Mouse (Mus musculus): Measurements from ENCODE around the gene Sbk2.

The Sbk2 gene

GRCm38 (mm10) chr7:4953815-4954445 lies 10.3 kb downstream of the Sbk2 start:
- DNase-seq (ENCODE audit: low spot score in 2 of 2): no peak

GRCm38 (mm10) chr7:4950561-4951342 lies 13.5 kb downstream of the Sbk2 start:
- no peak for DNase-seq (ENCODE audit: low spot score in 2 of 2)

GRCm38 (mm10) chr7:4948386-4948785 lies 15.8 kb downstream of the Sbk2 start:
- DNase-seq (ENCODE audit: low spot score in 2 of 2): peak; percentile 33 to 49

- no peak for DNase-seq (ENCODE audit: low spot score in 2 of 2)
These were observed 16.4 kb downstream of the Sbk2 start for GRCm38 (mm10) chr7:4947855-4948254.

- peak; percentile 97 to 98 for DNase-seq (ENCODE audit: low spot score in 2 of 2)
These were observed 20.9 kb downstream of the Sbk2 start for GRCm38 (mm10) chr7:4943223-4943815.

GRCm38 (mm10) chr7:4942673-4943072 lies 21.5 kb downstream of the Sbk2 start:
- no peak for DNase-seq (ENCODE audit: low spot score in 2 of 2)

- DNase-seq (ENCODE audit: low spot score in 2 of 2): peak; percentile 85 to 89
These were observed 24.1 kb downstream of the Sbk2 start for GRCm38 (mm10) chr7:4940068-4940479.

GRCm38 (mm10) chr7:4938456-4938855 lies 25.8 kb downstream of the Sbk2 start:
- DNase-seq (ENCODE audit: low spot score in 2 of 2): peak; percentile 64 to 80

GRCm38 (mm10) chr7:4937392-4937791 lies 26.8 kb downstream of the Sbk2 start:
- DNase-seq (ENCODE audit: low spot score in 2 of 2): no peak

- DNase-seq (ENCODE audit: low spot score in 2 of 2): no peak
These were observed 27.4 kb downstream of the Sbk2 start for GRCm38 (mm10) chr7:4936832-4937231.

GRCm38 (mm10) chr7:4934160-4934914 lies 29.9 kb downstream of the Sbk2 start:
- no peak for DNase-seq (ENCODE audit: low spot score in 2 of 2)

GRCm38 (mm10) chr7:4933103-4933502 lies 31.1 kb downstream of the Sbk2 start:
- DNase-seq (ENCODE audit: low spot score in 2 of 2): no peak

- no peak for DNase-seq (ENCODE audit: low spot score in 2 of 2)
These were observed 35.9 kb downstream of the Sbk2 start for GRCm38 (mm10) chr7:4928323-4928722.

GRCm38 (mm10) chr7:4927711-4928110 lies 36.5 kb downstream of the Sbk2 start:
- no peak for DNase-seq (ENCODE audit: low spot score in 2 of 2)

- no peak for DNase-seq (ENCODE audit: low spot score in 2 of 2)
These were observed 37.4 kb downstream of the Sbk2 start for GRCm38 (mm10) chr7:4926849-4927248.

GRCm38 (mm10) chr7:4925441-4926381 lies 38.5 kb downstream of the Sbk2 start, which contains the start of gene Ssc5d:
Gene Ssc5d, plus strand, starts transcription at chr7:4925785.
- DNase-seq (ENCODE audit: low spot score in 2 of 2): no peak

- DNase-seq (ENCODE audit: low spot score in 2 of 2): no peak
These were observed 39.3 kb downstream of the Sbk2 start for GRCm38 (mm10) chr7:4924891-4925301.

GRCm38 (mm10) chr7:4924483-4924882 lies 39.7 kb downstream of the Sbk2 start:
- no peak for DNase-seq (ENCODE audit: low spot score in 2 of 2)

GRCm38 (mm10) chr7:4923586-4924364 lies 40.4 kb downstream of the Sbk2 start:
- DNase-seq (ENCODE audit: low spot score in 2 of 2): peak; percentile 19 to 26

- no peak for DNase-seq (ENCODE audit: low spot score in 2 of 2)
These were observed 41.2 kb downstream of the Sbk2 start for GRCm38 (mm10) chr7:4922931-4923565.
